Mouse (Mus musculus): ENCODE data around the gene Jam3. TPM values are rescaled to one million over a fixed set of nuclear protein-coding genes. Genes with fewer than 3 reads are reported as not detected.

Jam3 gene
- total and polyA plus RNA-seq, 2 experiments from 2014 or later, result 25.5 to 28.2 TPM

GRCm38 (mm10) chr9:27140432-27141065, 14.7 kb downstream of the Jam3 start:
- H3K27me3 ChIP-seq (ENCODE audit: control insufficient read depth, insufficient read depth, low read length), result no peaks in the 10 kb centered on the region
- H3K4me2 ChIP-seq (ENCODE audit: low read depth, low read length), result peak overlapping the region; percentile 26; the same call in 1 of the 2 replicates
- peak; percentile 40 for DNase-seq (ENCODE audit: low spot score)
- no peak overlapping the region for H3K4me3 ChIP-seq (ENCODE audit: low read depth, low read length)
- no peak overlapping the region for H3K9ac ChIP-seq (replicated peaks; ENCODE audit: low read depth, low read length)
- peak overlapping the region; percentile 77 for H3K27ac ChIP-seq (ENCODE audit: low read depth)
- no peaks in the 10 kb centered on the region for H3K36me3 ChIP-seq (replicated peaks; ENCODE audit: control insufficient read depth, insufficient read depth, low read length)
- WGBS, result 49% methylated on average over 10 of the region's 10 CpGs
- no peaks in the 10 kb centered on the region for H3K9me3 ChIP-seq (replicated peaks; ENCODE audit: control insufficient read depth, low read length)
- peak; percentile 59 for ATAC-seq (ENCODE audit: insufficient read depth, low read depth)
- TF ChIP-seq EP300 (IDR thresholded peaks at IDR 0.05; ENCODE audit: low read depth) (no peak), CTCF (IDR thresholded peaks at IDR 0.05; ENCODE audit: low read depth) (no peak)
- H3K4me1 ChIP-seq (ENCODE audit: control insufficient read depth, insufficient read depth), result peaks cover 3% of the 10 kb centered on the region; the same call in 1 of the 2 replicates

- H3K36me3 ChIP-seq (replicated peaks; ENCODE audit: control insufficient read depth, insufficient read depth, low read length), result no peaks in the 10 kb centered on the region
- H3K9ac ChIP-seq (replicated peaks; ENCODE audit: low read depth, low read length), result no peak overlapping the region
- no peak overlapping the region for H3K4me3 ChIP-seq (ENCODE audit: low read depth, low read length)
- no peaks in the 10 kb centered on the region for H3K27me3 ChIP-seq (ENCODE audit: control insufficient read depth, insufficient read depth, low read length)
- H3K4me2 ChIP-seq (ENCODE audit: low read depth, low read length), result no peak overlapping the region
- peaks cover 3% of the 10 kb centered on the region; the same call in 1 of the 2 replicates for H3K4me1 ChIP-seq (ENCODE audit: control insufficient read depth, insufficient read depth)
- DNase-seq (ENCODE audit: low spot score) (no peak), ATAC-seq (ENCODE audit: insufficient read depth, low read depth) (no peak)
- no peak overlapping the region for H3K27ac ChIP-seq (ENCODE audit: low read depth)
- 59% methylated on average over 8 of the region's 8 CpGs for WGBS
- TF ChIP-seq EP300 (IDR thresholded peaks at IDR 0.05; ENCODE audit: low read depth) (no peak), CTCF (IDR thresholded peaks at IDR 0.05; ENCODE audit: low read depth) (no peak)
- H3K9me3 ChIP-seq (replicated peaks; ENCODE audit: control insufficient read depth, low read length), result no peaks in the 10 kb centered on the region
These were observed 18.6 kb downstream of the Jam3 start for GRCm38 (mm10) chr9:27136651-27137050.

GRCm38 (mm10) chr9:27135372-27135771, 19.8 kb downstream of the Jam3 start:
- Histone ChIP-seq H3K36me3 (replicated peaks; ENCODE audit: control insufficient read depth, insufficient read depth, low read length) (no peaks in the 10 kb centered on the region), H3K9me3 (replicated peaks; ENCODE audit: control insufficient read depth, low read length) (no peaks in the 10 kb centered on the region), H3K4me2 (ENCODE audit: low read depth, low read length) (no peak overlapping the region), H3K4me1 (ENCODE audit: control insufficient read depth, insufficient read depth) (peaks cover 3% of the 10 kb centered on the region; the same call in 1 of the 2 replicates), H3K27ac (ENCODE audit: low read depth) (no peak overlapping the region), H3K9ac (replicated peaks; ENCODE audit: low read depth, low read length) (no peak overlapping the region), H3K4me3 (ENCODE audit: low read depth, low read length) (no peak overlapping the region), H3K27me3 (ENCODE audit: control insufficient read depth, insufficient read depth, low read length) (no peaks in the 10 kb centered on the region)
- DNase-seq (ENCODE audit: low spot score), result no peak
- no peak for TF ChIP-seq CTCF (IDR thresholded peaks at IDR 0.05; ENCODE audit: low read depth)
- TF ChIP-seq EP300 (IDR thresholded peaks at IDR 0.05; ENCODE audit: low read depth), result no peak
- ATAC-seq (ENCODE audit: insufficient read depth, low read depth), result no peak
- 89% methylated on average over 7 of the region's 7 CpGs for WGBS

GRCm38 (mm10) chr9:27134410-27134809, 20.8 kb downstream of the Jam3 start:
- no peaks in the 10 kb centered on the region for H3K36me3 ChIP-seq (replicated peaks; ENCODE audit: control insufficient read depth, insufficient read depth, low read length)
- no peak overlapping the region for H3K4me2 ChIP-seq (ENCODE audit: low read depth, low read length)
- ATAC-seq (ENCODE audit: insufficient read depth, low read depth), result no peak
- H3K9me3 ChIP-seq (replicated peaks; ENCODE audit: control insufficient read depth, low read length), result no peaks in the 10 kb centered on the region
- no peaks in the 10 kb centered on the region for H3K27me3 ChIP-seq (ENCODE audit: control insufficient read depth, insufficient read depth, low read length)
- TF ChIP-seq EP300 (IDR thresholded peaks at IDR 0.05; ENCODE audit: low read depth), result no peak
- TF ChIP-seq CTCF (IDR thresholded peaks at IDR 0.05; ENCODE audit: low read depth), result peak; percentile 60
- 0 out of 2 replicates have a peak, but pooled peaks cover under 1% of the 10 kb centered on the region for H3K4me1 ChIP-seq (ENCODE audit: control insufficient read depth, insufficient read depth)
- 57% methylated on average over 1 of the region's 1 CpGs for WGBS
- no peak overlapping the region for H3K27ac ChIP-seq (ENCODE audit: low read depth)
- DNase-seq (ENCODE audit: low spot score), result peak; percentile 37
- H3K9ac ChIP-seq (replicated peaks; ENCODE audit: low read depth, low read length), result no peak overlapping the region
- H3K4me3 ChIP-seq (ENCODE audit: low read depth, low read length), result no peak overlapping the region

- H3K4me2 ChIP-seq (ENCODE audit: low read depth, low read length), result no peak overlapping the region
- WGBS, result 11% methylated on average over 4 of the region's 4 CpGs
- H3K9me3 ChIP-seq (replicated peaks; ENCODE audit: control insufficient read depth, low read length), result no peaks in the 10 kb centered on the region; the same call in 1 of the 2 replicates
- H3K4me3 ChIP-seq (ENCODE audit: low read depth, low read length), result no peak overlapping the region
- no peak for TF ChIP-seq CTCF (IDR thresholded peaks at IDR 0.05; ENCODE audit: low read depth)
- no peak for TF ChIP-seq EP300 (IDR thresholded peaks at IDR 0.05; ENCODE audit: low read depth)
- H3K27me3 ChIP-seq (ENCODE audit: control insufficient read depth, insufficient read depth, low read length), result no peaks in the 10 kb centered on the region
- ATAC-seq (ENCODE audit: insufficient read depth, low read depth) (no peak), DNase-seq (ENCODE audit: low spot score) (no peak)
- H3K4me1 ChIP-seq (ENCODE audit: control insufficient read depth, insufficient read depth), result peaks cover 12% of the 10 kb centered on the region; the same call in 1 of the 2 replicates
- no peak overlapping the region for H3K9ac ChIP-seq (replicated peaks; ENCODE audit: low read depth, low read length)
- peak overlapping the region; percentile 20; the same call in 1 of the 2 replicates for H3K27ac ChIP-seq (ENCODE audit: low read depth)
- H3K36me3 ChIP-seq (replicated peaks; ENCODE audit: control insufficient read depth, insufficient read depth, low read length), result no peaks in the 10 kb centered on the region
These were observed 26.6 kb downstream of the Jam3 start for GRCm38 (mm10) chr9:27128629-27129028.

All from heart, postnatal 0 days (tissue).